Mouse (Mus musculus): ENCODE measurements around the gene Ofcc1.

The Ofcc1 gene

GRCm38 (mm10) chr13:40236356-40236755 lies 124.9 kb downstream of the Ofcc1 start:
- no peak for DNase-seq (ENCODE audit: low read depth)

- no peak for DNase-seq (ENCODE audit: low read depth)
Measured at GRCm38 (mm10) chr13:40208314-40208713, 152.9 kb downstream of the Ofcc1 start.

GRCm38 (mm10) chr13:40181786-40182185 lies 179.5 kb downstream of the Ofcc1 start:
- no peak for DNase-seq (ENCODE audit: low read depth)

- DNase-seq (ENCODE audit: low read depth) = no peak
Measured at GRCm38 (mm10) chr13:40171775-40172174, 189.5 kb downstream of the Ofcc1 start.

- no peak for DNase-seq (ENCODE audit: low read depth)
Measured at GRCm38 (mm10) chr13:40167871-40168270, 193.4 kb downstream of the Ofcc1 start.

- DNase-seq (ENCODE audit: low read depth) = no peak
Measured at GRCm38 (mm10) chr13:40155466-40155865, 205.8 kb downstream of the Ofcc1 start.

- DNase-seq (ENCODE audit: low read depth) = no peak
Measured at GRCm38 (mm10) chr13:40139906-40140305, 221.3 kb downstream of the Ofcc1 start.

- DNase-seq (ENCODE audit: low read depth) = no peak
Measured at GRCm38 (mm10) chr13:40136096-40136495, 225.2 kb downstream of the Ofcc1 start.

GRCm38 (mm10) chr13:40135670-40136069 lies 225.6 kb downstream of the Ofcc1 start:
- DNase-seq (ENCODE audit: low read depth) = no peak

- no peak for DNase-seq (ENCODE audit: low read depth)
Measured at GRCm38 (mm10) chr13:40123868-40124267, 237.4 kb downstream of the Ofcc1 start.

GRCm38 (mm10) chr13:40112336-40112735 lies 248.9 kb downstream of the Ofcc1 start:
- no peak for DNase-seq (ENCODE audit: low read depth)

- DNase-seq (ENCODE audit: low read depth) = no peak
Measured at GRCm38 (mm10) chr13:40076236-40076635, 285.0 kb downstream of the Ofcc1 start.

GRCm38 (mm10) chr13:40074850-40075416 lies 286.3 kb downstream of the Ofcc1 start:
- no peak for DNase-seq (ENCODE audit: low read depth)

- DNase-seq (ENCODE audit: low read depth) = no peak
Measured at GRCm38 (mm10) chr13:40070004-40070403, 291.2 kb downstream of the Ofcc1 start.

GRCm38 (mm10) chr13:40061281-40061680 lies 300.0 kb downstream of the Ofcc1 start:
- DNase-seq (ENCODE audit: low read depth) = no peak

GRCm38 (mm10) chr13:40037881-40038280 lies 323.4 kb downstream of the Ofcc1 start:
- no peak for DNase-seq (ENCODE audit: low read depth)

GRCm38 (mm10) chr13:40036981-40037765 lies 324.1 kb downstream of the Ofcc1 start:
- no peak for DNase-seq (ENCODE audit: low read depth)

GRCm38 (mm10) chr13:40029426-40029825 lies 331.8 kb downstream of the Ofcc1 start:
- no peak for DNase-seq (ENCODE audit: low read depth)

GRCm38 (mm10) chr13:40028827-40029226 lies 332.4 kb downstream of the Ofcc1 start:
- DNase-seq (ENCODE audit: low read depth) = no peak

GRCm38 (mm10) chr13:40025816-40026215 lies 335.4 kb downstream of the Ofcc1 start:
- no peak for DNase-seq (ENCODE audit: low read depth)

GRCm38 (mm10) chr13:40023201-40023777 lies 338.0 kb downstream of the Ofcc1 start:
- no peak for DNase-seq (ENCODE audit: low read depth)

GRCm38 (mm10) chr13:40022609-40023008 lies 338.6 kb downstream of the Ofcc1 start:
- no peak for DNase-seq (ENCODE audit: low read depth)

GRCm38 (mm10) chr13:40000236-40000635 lies 361.0 kb downstream of the Ofcc1 start:
- DNase-seq (ENCODE audit: low read depth) = no peak
